In genomic region chr10:81419111-81419928, GRCm38 (mm10) we compare ENCODE assay signal across 8 mouse cellular contexts. TPM values are rescaled to one million over a fixed set of nuclear protein-coding genes. Genes with fewer than 3 reads are reported as not detected.
A peak's percentile ranks its signal among the peaks of the same experiment; 100 is the strongest.
DNase-seq lines count a peak whose midpoint lies in the region; ATAC-seq lines count a peak whose summit lies in the region.

No protein-coding gene starts in this region.

- peaks cover 9% of the 10 kb centered on the region; the same call in 1 of the 2 replicates for H3K36me3 ChIP-seq in kidney, embryonic 14.5 days (ENCODE audit: control insufficient read depth, insufficient read depth, low read length)
- H3K36me3 ChIP-seq in heart, embryonic 16.5 days (ENCODE audit: control insufficient read depth, insufficient read depth): peaks cover 7% of the 10 kb centered on the region

- no peaks in the 10 kb centered on the region for H3K27me3 ChIP-seq in kidney, embryonic 14.5 days (ENCODE audit: control insufficient read depth, insufficient read depth, low read length)
- no peaks in the 10 kb centered on the region for H3K27me3 ChIP-seq in heart, embryonic 16.5 days (ENCODE audit: control insufficient read depth, insufficient read depth, low read length)

- no peak overlapping the region for H3K27ac ChIP-seq in kidney, embryonic 14.5 days (ENCODE audit: low read depth, low read length)
- H3K27ac ChIP-seq in heart, embryonic 16.5 days (ENCODE audit: low read length): no peak overlapping the region

- ATAC-seq in kidney, embryonic 14.5 days (ENCODE audit: low FRiP score, low TSS enrichment): no peak
- ATAC-seq in heart, embryonic 16.5 days (replicated peaks; ENCODE audit: extremely low read depth, insufficient read depth, low FRiP score): no peak
- ATAC-seq in monocyte, adult 5-6 weeks (replicated peaks; ENCODE audit: insufficient number of reproducible peaks, low FRiP score, low TSS enrichment, poor library complexity, severe bottlenecking): no peak

- H3K9ac ChIP-seq in kidney, embryonic 14.5 days (ENCODE audit: low read depth, low read length): no peak overlapping the region
- peak overlapping the region; percentile 17; the same call in 1 of the 2 replicates for H3K9ac ChIP-seq in heart, embryonic 16.5 days (ENCODE audit: low read length)

- peaks cover 41% of the 10 kb centered on the region for H3K4me1 ChIP-seq in kidney, embryonic 14.5 days (ENCODE audit: control insufficient read depth, insufficient read depth, low read length)
- H3K4me1 ChIP-seq in heart, embryonic 16.5 days (ENCODE audit: control insufficient read depth, insufficient read depth, low read length): peaks cover 54% of the 10 kb centered on the region

- 90% methylated on average over 10 of the region's 10 CpGs for WGBS in kidney, embryonic 14.5 days
- WGBS in heart, embryonic 16.5 days: 93% methylated on average over 10 of the region's 10 CpGs

- DNase-seq in kidney, adult 11 months: peak; percentile 13
- peak; percentile 6 for DNase-seq in urinary bladder, postnatal 10 days (ENCODE audit: low spot score)
- DNase-seq in urinary bladder, postnatal 4 days (ENCODE audit: low spot score in 2 of 2): no peak
- DNase-seq in left cerebral cortex, adult 11 months (ENCODE audit: low spot score): no peak
- DNase-seq in lung, postnatal 36 days: no peak

- no peak overlapping the region for H3K4me2 ChIP-seq in kidney, embryonic 14.5 days (replicated peaks; ENCODE audit: low read depth, low read length)
- H3K4me2 ChIP-seq in heart, embryonic 16.5 days (ENCODE audit: low read depth, low read length): no peak overlapping the region

- H3K9me3 ChIP-seq in kidney, embryonic 14.5 days (ENCODE audit: control insufficient read depth, low read length): no peaks in the 10 kb centered on the region
- H3K9me3 ChIP-seq in heart, embryonic 16.5 days (replicated peaks; ENCODE audit: control insufficient read depth, low read length): no peaks in the 10 kb centered on the region

- no peak overlapping the region for H3K4me3 ChIP-seq in kidney, embryonic 14.5 days (ENCODE audit: low read length)
- no peak overlapping the region for H3K4me3 ChIP-seq in heart, embryonic 16.5 days (ENCODE audit: low read length)

RNA-seq across cellular contexts. Expression of gene Smim24, which starts 26.5 kb away (rescaled TPM):
- polyA plus RNA-seq in kidney, embryonic 14.5 days (2014; fragmentation: Nextera tagmentation; extraction: Ambion mirVana): 14.9 and 16.4 TPM in 2 replicates
- 5.0 and 9.2 TPM in 2 replicates for polyA plus RNA-seq in heart, embryonic 16.5 days (2015; fragmentation: Nextera tagmentation; extraction: Ambion mirVana)
- 3.9 to 7.9 TPM (median 6.3 TPM) in 3 replicates for total RNA-seq in monocyte, adult 5-6 weeks (2017)

RNA-seq across cellular contexts. Expression of gene Gm48552, which starts 30.5 kb away (rescaled TPM):
- polyA plus RNA-seq in kidney, embryonic 14.5 days (2014; fragmentation: Nextera tagmentation; extraction: Ambion mirVana): 0.61 and 1.5 TPM in 2 replicates
- polyA plus RNA-seq in heart, embryonic 16.5 days (2015; fragmentation: Nextera tagmentation; extraction: Ambion mirVana): 0.55 and 0.83 TPM in 2 replicates
- total RNA-seq in monocyte, adult 5-6 weeks (2017): not detected in 3 replicates

RNA-seq across cellular contexts. Expression of gene Gm48551, which starts 35.1 kb away (rescaled TPM):
- polyA plus RNA-seq in kidney, embryonic 14.5 days (2014; fragmentation: Nextera tagmentation; extraction: Ambion mirVana): 3.5 and 3.8 TPM in 2 replicates
- 2.1 and 2.6 TPM in 2 replicates for polyA plus RNA-seq in heart, embryonic 16.5 days (2015; fragmentation: Nextera tagmentation; extraction: Ambion mirVana)
- total RNA-seq in monocyte, adult 5-6 weeks (2017): 2.3 to 3.7 TPM in 2 of 3 replicates, not detected in the other

RNA-seq across cellular contexts. Expression of gene Dohh, which starts 35.1 kb away (rescaled TPM):
- polyA plus RNA-seq in kidney, embryonic 14.5 days (2014; fragmentation: Nextera tagmentation; extraction: Ambion mirVana): 59.2 and 73.9 TPM in 2 replicates
- polyA plus RNA-seq in heart, embryonic 16.5 days (2015; fragmentation: Nextera tagmentation; extraction: Ambion mirVana): 83.4 and 86.2 TPM in 2 replicates
- total RNA-seq in monocyte, adult 5-6 weeks (2017): 18.6 to 22.3 TPM (median 20.9 TPM) in 3 replicates

RNA-seq across cellular contexts. Expression of gene Nfic, which starts 36.1 kb away (rescaled TPM):
- 47.3 and 59.0 TPM in 2 replicates for polyA plus RNA-seq in kidney, embryonic 14.5 days (2014; fragmentation: Nextera tagmentation; extraction: Ambion mirVana)
- 54.7 and 61.1 TPM in 2 replicates for polyA plus RNA-seq in heart, embryonic 16.5 days (2015; fragmentation: Nextera tagmentation; extraction: Ambion mirVana)
- total RNA-seq in monocyte, adult 5-6 weeks (2017): 4.1 to 7.6 TPM (median 5.1 TPM) in 3 replicates

Comparison
In these comparisons a context has a peak if more than half of its experiments do, and no peak if none do; other contexts are left out.
1. DNase-seq: peak in kidney, adult 11 months (single experiment) and urinary bladder, postnatal 10 days (single experiment); none in urinary bladder, postnatal 4 days (0 of 2), left cerebral cortex, adult 11 months (single experiment) and lung, postnatal 36 days (single experiment).